Mouse (Mus musculus) intestine, embryonic 16.5 days (tissue): ENCODE data around the gene Gm20388. TPM values are rescaled to one million over a fixed set of nuclear protein-coding genes. Genes with fewer than 3 reads are reported as not detected.

Experiments
- ATAC-seq: fragments of 200-750 bp; cut with Nextera tagmentation; 2 replicates; pipeline ENCODE4 v1.8.0; 2017; ENCODE audit warnings: moderate TSS enrichment, moderate library complexity
- H3K27ac ChIP-seq: fragments of 300-500 bp; sonication (generic); 2 replicates; pipeline ENCODE4 v1.5.1; 2014; ENCODE audit warnings: mild to moderate bottlenecking, low read length
- H3K27me3 ChIP-seq: fragments of 300-500 bp; sonication (generic); replicated peaks from 2 replicates; pipeline ENCODE4 v1.6.1; 2014; ENCODE audit warnings: low read length, control low read depth, mixed read lengths; ENCODE audit not compliant: control insufficient read depth, insufficient read depth
- H3K36me3 ChIP-seq: fragments of 300-500 bp; sonication (generic); 2 replicates; pipeline ENCODE4 v1.6.1; 2014; ENCODE audit warnings: low read length, control low read depth; ENCODE audit not compliant: control insufficient read depth, insufficient read depth
- H3K4me1 ChIP-seq: fragments of 300-500 bp; sonication (generic); 2 replicates; pipeline ENCODE4 v1.6.1; 2014; ENCODE audit warnings: low read length, control low read depth, mixed read lengths; ENCODE audit not compliant: control insufficient read depth, insufficient read depth
- H3K4me2 ChIP-seq: fragments of 300-500 bp; sonication (generic); 2 replicates; pipeline ENCODE4 v1.6.1; 2014; ENCODE audit warnings: low read depth, low read length, control low read depth
- H3K4me3 ChIP-seq: fragments of 300-500 bp; sonication (generic); 2 replicates; pipeline ENCODE4 v1.5.1; 2014; ENCODE audit warnings: mild to moderate bottlenecking, low read length
- H3K9ac ChIP-seq: fragments of 300-500 bp; sonication (generic); 2 replicates; pipeline ENCODE4 v1.6.1; 2014; ENCODE audit warnings: low read depth, low read length
- H3K9me3 ChIP-seq: fragments of 300-500 bp; sonication (generic); 2 replicates; pipeline ENCODE4 v1.6.1; 2016; ENCODE audit warnings: low read length, control low read depth; ENCODE audit not compliant: control insufficient read depth
- WGBS: fragments of 180-500 bp; shearing (Covaris S2); extraction: QIAGEN DNeasy Blood & Tissue Kit; methylation state at CpG from one replicate; pipeline ENCODE4 v1.1.7; 2014; 5-methylcytosine and 5-hydroxymethylcytosine counted together
- polyA plus RNA-seq: library from polyadenylated mRNA; unstranded; fragments of >200 nt; fragmentation: Nextera tagmentation; extraction: Ambion mirVana; gene quantifications from 2 replicates; pipeline ENCODE4 v1.2.1, GENCODE M21; 2015

The Gm20388 gene
- polyA plus RNA-seq, 1 experiment from 2014 or later = 5.8 TPM

GRCm38 (mm10) chr8:122916766-122917165, 3006.1 kb downstream of the Gm20388 start:
- no peak for ATAC-seq
- Histone ChIP-seq H3K4me2 (no peak overlapping the region), H3K9ac (no peak overlapping the region), H3K27ac (no peak overlapping the region), H3K36me3 (no peaks in the 10 kb centered on the region), H3K27me3 (no peaks in the 10 kb centered on the region), H3K4me3 (no peak overlapping the region), H3K4me1 (peaks cover 23% of the 10 kb centered on the region), H3K9me3 (no peaks in the 10 kb centered on the region)
- WGBS = 52% methylated on average over 3 of the region's 3 CpGs

GRCm38 (mm10) chr8:122917531-122918392, 3007.1 kb downstream of the Gm20388 start:
- Histone ChIP-seq H3K36me3 (no peaks in the 10 kb centered on the region), H3K4me2 (no peak overlapping the region), H3K9ac (no peak overlapping the region), H3K9me3 (no peaks in the 10 kb centered on the region), H3K27ac (peak overlapping the region; percentile 44; the same call in 1 of the 2 replicates), H3K27me3 (no peaks in the 10 kb centered on the region), H3K4me1 (peaks cover 23% of the 10 kb centered on the region), H3K4me3 (no peak overlapping the region)
- peak; percentile 41; the same call in 1 of the 2 replicates for ATAC-seq
- 52% methylated on average over 11 of the region's 11 CpGs for WGBS

- no peak overlapping the region for H3K4me2 ChIP-seq
- H3K27ac ChIP-seq = peak overlapping the region; percentile 44
- no peaks in the 10 kb centered on the region for H3K27me3 ChIP-seq
- no peaks in the 10 kb centered on the region for H3K36me3 ChIP-seq
- no peak overlapping the region for H3K4me3 ChIP-seq
- H3K9ac ChIP-seq = no peak overlapping the region
- H3K9me3 ChIP-seq = no peaks in the 10 kb centered on the region
- WGBS = 74% methylated on average over 7 of the region's 7 CpGs
- no peak for ATAC-seq
- H3K4me1 ChIP-seq = peaks cover 27% of the 10 kb centered on the region
Observed at GRCm38 (mm10) chr8:122918438-122919107, 3007.9 kb downstream of the Gm20388 start.

GRCm38 (mm10) chr8:122920890-122921289, 3010.2 kb downstream of the Gm20388 start:
- H3K4me1 ChIP-seq = peaks cover 41% of the 10 kb centered on the region
- no peaks in the 10 kb centered on the region for H3K9me3 ChIP-seq
- no peaks in the 10 kb centered on the region for H3K27me3 ChIP-seq
- ATAC-seq = no peak
- no peak overlapping the region for H3K27ac ChIP-seq
- WGBS = 75% methylated on average over 7 of the region's 7 CpGs
- no peaks in the 10 kb centered on the region for H3K36me3 ChIP-seq
- no peak overlapping the region for H3K9ac ChIP-seq
- H3K4me3 ChIP-seq = no peak overlapping the region
- H3K4me2 ChIP-seq = no peak overlapping the region

GRCm38 (mm10) chr8:122922945-122923344, 3012.3 kb downstream of the Gm20388 start:
- no peaks in the 10 kb centered on the region for H3K36me3 ChIP-seq
- no peak overlapping the region for H3K9ac ChIP-seq
- ATAC-seq = no peak
- H3K27me3 ChIP-seq = no peaks in the 10 kb centered on the region
- no peak overlapping the region for H3K4me2 ChIP-seq
- H3K4me3 ChIP-seq = no peak overlapping the region
- no peaks in the 10 kb centered on the region for H3K9me3 ChIP-seq
- 83% methylated on average over 3 of the region's 3 CpGs for WGBS
- peaks cover 47% of the 10 kb centered on the region for H3K4me1 ChIP-seq
- H3K27ac ChIP-seq = no peak overlapping the region

- no peak overlapping the region for H3K9ac ChIP-seq
- H3K4me2 ChIP-seq = no peak overlapping the region
- H3K27ac ChIP-seq = peak overlapping the region; percentile 45
- WGBS = 58% methylated on average over 7 of the region's 7 CpGs
- H3K27me3 ChIP-seq = no peaks in the 10 kb centered on the region
- peaks cover 40% of the 10 kb centered on the region for H3K4me1 ChIP-seq
- no peak overlapping the region for H3K4me3 ChIP-seq
- H3K36me3 ChIP-seq = no peaks in the 10 kb centered on the region
- peak; percentile 56; the same call in 1 of the 2 replicates for ATAC-seq
- no peaks in the 10 kb centered on the region for H3K9me3 ChIP-seq
Observed at GRCm38 (mm10) chr8:122923431-122924090, 3012.9 kb downstream of the Gm20388 start.

- no peaks in the 10 kb centered on the region for H3K27me3 ChIP-seq
- no peak for ATAC-seq
- no peaks in the 10 kb centered on the region for H3K36me3 ChIP-seq
- WGBS = 68% methylated on average over 6 of the region's 6 CpGs
- no peak overlapping the region for H3K9ac ChIP-seq
- H3K4me1 ChIP-seq = peaks cover 36% of the 10 kb centered on the region
- H3K9me3 ChIP-seq = no peaks in the 10 kb centered on the region
- no peak overlapping the region for H3K4me3 ChIP-seq
- peak overlapping the region; percentile 45 for H3K27ac ChIP-seq
- H3K4me2 ChIP-seq = no peak overlapping the region
Observed at GRCm38 (mm10) chr8:122924091-122924490, 3013.4 kb downstream of the Gm20388 start.

- Histone ChIP-seq H3K9ac (no peak overlapping the region), H3K4me1 (peaks cover 30% of the 10 kb centered on the region), H3K9me3 (no peaks in the 10 kb centered on the region), H3K4me3 (no peak overlapping the region), H3K36me3 (no peaks in the 10 kb centered on the region), H3K27ac (no peak overlapping the region), H3K4me2 (no peak overlapping the region), H3K27me3 (no peaks in the 10 kb centered on the region)
- peak; percentile 24; the same call in 1 of the 2 replicates for ATAC-seq
- 75% methylated on average over 8 of the region's 8 CpGs for WGBS
Observed at GRCm38 (mm10) chr8:122925939-122926722, 3015.5 kb downstream of the Gm20388 start.
